Mouse (Mus musculus) midbrain, postnatal 0 days (tissue): ENCODE measurements around the gene Zcwpw1. TPM values are rescaled to one million over a fixed set of nuclear protein-coding genes. Genes with fewer than 3 reads are reported as not detected.
"Not testable (repeated sequence)": the region's sequence is repeated elsewhere in the genome, so short reads cannot be mapped to it uniquely, and the experiment has no call there.

Source experiments
- ATAC-seq: fragments of 200-750 bp; cut with Nextera tagmentation; 2 replicates; pipeline ENCODE4 v1.8.0; 2017; ENCODE audit warnings: moderate number of reproducible peaks, mild to moderate bottlenecking, moderate TSS enrichment, moderate library complexity; ENCODE audit not compliant: low FRiP score
- DNase-seq: peaks from one replicate; pipeline ENCODE4 v3.0.0-alpha.2; 2015; ENCODE audit warnings: low spot score
- H3K27ac ChIP-seq: fragments of 300-500 bp; sonication (generic); 2 replicates; pipeline ENCODE4 v1.5.1; 2014; ENCODE audit warnings: low read depth, mild to moderate bottlenecking, low read length, mixed read lengths
- H3K27me3 ChIP-seq: fragments of 300-500 bp; sonication (generic); 2 replicates; pipeline ENCODE4 v1.6.1; 2014; ENCODE audit warnings: low read length, control low read depth, mixed read lengths; ENCODE audit not compliant: insufficient read depth
- H3K36me3 ChIP-seq: fragments of 300-500 bp; sonication (generic); 2 replicates; pipeline ENCODE4 v1.6.1; 2014; ENCODE audit warnings: low read length, control low read depth, mixed read lengths; ENCODE audit not compliant: insufficient read depth
- H3K4me1 ChIP-seq: fragments of 300-500 bp; sonication (generic); 2 replicates; pipeline ENCODE4 v1.6.1; 2014; ENCODE audit warnings: mild to moderate bottlenecking, control low read depth, antibody characterized with exemption, low read length, mixed read lengths; ENCODE audit not compliant: insufficient read depth
- H3K4me2 ChIP-seq: fragments of 300-500 bp; sonication (generic); 2 replicates; pipeline ENCODE4 v1.6.1; 2014; ENCODE audit warnings: low read depth, mild to moderate bottlenecking, low read length, mixed read lengths; ENCODE audit not compliant: poor library complexity, severe bottlenecking
- H3K4me3 ChIP-seq: fragments of 300-500 bp; sonication (generic); 2 replicates; pipeline ENCODE4 v1.5.1; 2014; ENCODE audit warnings: low read depth, mild to moderate bottlenecking, low read length, moderate library complexity
- H3K9ac ChIP-seq: fragments of 300-500 bp; sonication (generic); replicated peaks from 2 replicates; pipeline ENCODE4 v1.6.1; 2014; ENCODE audit warnings: mild to moderate bottlenecking, low read length, moderate library complexity, mixed read lengths; ENCODE audit not compliant: poor library complexity, severe bottlenecking
- H3K9me3 ChIP-seq: fragments of 300-500 bp; sonication (generic); 2 replicates; pipeline ENCODE4 v1.6.1; 2016; ENCODE audit warnings: low read length, control low read depth
- CTCF ChIP-seq: IDR thresholded peaks from 2 replicates; pipeline ENCODE4 v1.5.1; 2016; ENCODE audit warnings: antibody characterized with exemption, mild to moderate bottlenecking
- WGBS: fragments of 180-500 bp; shearing (Covaris S2); extraction: QIAGEN DNeasy Blood & Tissue Kit; methylation state at CpG from one replicate; pipeline ENCODE4 v1.1.7; 2014; 5-methylcytosine and 5-hydroxymethylcytosine counted together
- polyA plus RNA-seq: library from polyadenylated mRNA; unstranded; fragments of >200 nt; fragmentation: Nextera tagmentation; extraction: Ambion mirVana; gene quantifications from 2 replicates; pipeline ENCODE4 v1.2.1, GENCODE M21; 2015
- total RNA-seq: library from RNA; depleted of rRNA; stranded (reverse); fragments of >200 nt; gene quantifications from 2 replicates; pipeline ENCODE4 v1.2.3, GENCODE M21; 2014

Zcwpw1 gene
- total and polyA plus RNA-seq, 2 experiments from 2014 or later: 5.8 to 9.0 TPM

GRCm38 (mm10) chr5:137746851-137747325 is 40.7 kb upstream of the Zcwpw1 start:
- H3K4me2 ChIP-seq: peak overlapping the region; percentile 99
- peak overlapping the region; percentile 70 for H3K9ac ChIP-seq
- peaks cover 5% of the 10 kb centered on the region; the same call in 1 of the 2 replicates for H3K4me1 ChIP-seq
- H3K27ac ChIP-seq: peak overlapping the region; percentile 72
- H3K9me3 ChIP-seq: no peaks in the 10 kb centered on the region
- peak overlapping the region; percentile 60 for H3K4me3 ChIP-seq
- DNase-seq: no peak
- 2% methylated on average over 16 of the region's 16 CpGs for WGBS
- no peaks in the 10 kb centered on the region for H3K27me3 ChIP-seq
- ATAC-seq: no peak
- TF ChIP-seq CTCF: no peak
- H3K36me3 ChIP-seq: peaks cover 6% of the 10 kb centered on the region

DNA sequence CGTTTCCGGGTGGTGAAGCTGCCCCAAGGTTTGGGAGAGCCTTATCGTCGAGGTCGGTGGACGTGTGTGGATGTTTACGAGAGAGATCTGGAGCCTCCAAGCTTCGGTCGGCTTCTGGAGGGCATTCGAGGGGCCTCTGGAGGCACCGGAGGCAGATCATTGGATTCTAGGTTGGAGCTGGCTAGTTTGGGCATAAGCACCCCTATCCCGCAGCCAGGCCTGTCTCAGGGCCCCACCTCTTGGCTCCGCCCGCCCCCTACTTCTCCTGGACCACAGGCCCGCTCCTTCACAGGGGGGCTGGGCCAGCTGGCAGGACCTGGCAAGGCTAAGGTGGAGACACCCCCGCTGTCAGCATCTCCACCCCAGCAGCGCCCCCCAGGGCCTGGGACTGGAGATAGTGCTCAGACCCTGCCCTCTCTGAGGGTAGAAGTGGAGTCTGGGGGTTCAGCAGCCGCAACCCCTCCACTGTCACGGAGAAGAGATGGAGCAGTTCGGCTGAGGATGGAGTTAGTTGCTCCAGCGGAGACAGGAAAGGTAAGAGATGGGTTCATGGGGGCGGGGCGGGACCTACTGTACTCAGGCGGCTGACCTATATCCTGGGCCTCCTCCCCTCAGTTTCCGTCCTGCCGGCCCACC is 40.2 kb upstream of the Zcwpw1 start:
- peak; percentile 21 for TF ChIP-seq CTCF
- Histone ChIP-seq H3K4me1 (peaks cover 5% of the 10 kb centered on the region; the same call in 1 of the 2 replicates), H3K27me3 (no peaks in the 10 kb centered on the region), H3K9me3 (no peaks in the 10 kb centered on the region), H3K27ac (peak overlapping the region; percentile 72; the same call in 1 of the 2 replicates), H3K36me3 (peaks cover 6% of the 10 kb centered on the region), H3K4me2 (peak overlapping the region; percentile 99), H3K9ac (peak overlapping the region; percentile 70), H3K4me3 (peak overlapping the region; percentile 60)
- DNase-seq (no peak), ATAC-seq (no peak)
- 4% methylated on average over 24 of the region's 26 CpGs for WGBS

- peaks cover 5% of the 10 kb centered on the region; the same call in 1 of the 2 replicates for H3K4me1 ChIP-seq
- peak overlapping the region; percentile 52 for H3K9ac ChIP-seq
- H3K4me2 ChIP-seq: peak overlapping the region; percentile 99
- WGBS: 40% methylated on average over 5 of the region's 5 CpGs
- H3K4me3 ChIP-seq: peak overlapping the region; percentile 60
- ATAC-seq (no peak), DNase-seq (no peak)
- no peaks in the 10 kb centered on the region for H3K27me3 ChIP-seq
- no peaks in the 10 kb centered on the region for H3K9me3 ChIP-seq
- H3K36me3 ChIP-seq: peaks cover 10% of the 10 kb centered on the region
- TF ChIP-seq CTCF: no peak
- H3K27ac ChIP-seq: 0 out of 2 replicates have a peak overlapping the region, but pooled peaks have one; percentile 26
Measured at GRCm38 (mm10) chr5:137748130-137748770, 39.3 kb upstream of the Zcwpw1 start.

DNA sequence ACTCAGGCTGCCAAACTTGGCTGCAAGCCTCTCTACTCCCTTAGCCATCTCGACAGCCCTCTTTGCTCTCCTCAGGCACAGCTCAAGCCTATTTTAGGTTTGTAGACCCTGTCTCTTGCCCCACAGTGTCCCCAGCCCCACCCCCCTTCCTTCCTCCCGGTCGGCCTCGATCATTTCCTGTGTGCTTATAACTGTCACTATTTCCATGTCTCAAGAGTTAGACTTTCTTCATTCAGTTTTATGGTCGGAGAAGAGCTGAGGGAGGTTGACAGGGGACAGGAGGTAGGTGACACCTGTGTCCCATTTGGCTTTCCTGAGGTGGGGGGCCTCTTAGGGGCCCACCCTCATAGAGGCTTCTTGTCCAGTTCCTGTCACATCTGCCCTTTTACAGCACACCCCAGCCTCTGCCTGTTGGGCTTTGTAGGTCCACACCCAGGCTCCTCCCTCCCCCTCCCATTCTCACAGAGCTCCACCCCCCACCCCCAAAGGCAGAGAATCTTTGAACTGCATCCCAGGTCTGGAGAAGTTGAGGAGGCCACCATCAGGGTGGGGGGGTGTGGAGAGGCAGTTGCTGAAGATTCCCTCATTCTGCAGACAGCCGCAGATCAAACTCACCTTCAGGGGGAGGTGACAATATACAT is 38.3 kb upstream of the Zcwpw1 start:
- no peak for TF ChIP-seq CTCF
- H3K4me1 ChIP-seq: peaks cover 5% of the 10 kb centered on the region; the same call in 1 of the 2 replicates
- WGBS: 82% methylated on average over 6 of the region's 6 CpGs
- ATAC-seq: no peak
- DNase-seq: no peak
- peak overlapping the region; percentile 99; the same call in 1 of the 2 replicates for H3K4me2 ChIP-seq
- no peak overlapping the region for H3K27ac ChIP-seq
- no peaks in the 10 kb centered on the region for H3K9me3 ChIP-seq
- H3K27me3 ChIP-seq: no peaks in the 10 kb centered on the region
- H3K9ac ChIP-seq: no peak overlapping the region
- H3K4me3 ChIP-seq: no peak overlapping the region
- H3K36me3 ChIP-seq: peaks cover 10% of the 10 kb centered on the region

DNA sequence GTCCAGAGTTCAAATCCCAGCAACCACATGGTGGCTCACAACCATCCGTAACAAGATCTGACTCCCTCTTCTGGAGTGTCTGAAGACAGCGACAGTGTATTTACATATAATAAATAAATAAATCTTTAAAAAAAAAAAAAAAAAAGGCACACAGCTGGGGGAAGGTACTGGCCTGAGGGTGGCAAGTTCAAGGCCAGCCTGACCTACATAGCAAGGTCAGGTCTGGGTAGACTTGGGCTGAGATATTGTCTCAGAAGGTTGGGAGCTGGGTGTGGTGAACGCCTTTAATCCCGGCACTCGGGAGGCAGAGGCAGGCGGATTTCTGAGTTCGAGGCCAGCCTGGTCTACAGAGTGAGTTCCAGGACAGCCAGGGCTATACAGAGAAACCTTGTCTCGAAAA is 37.4 kb upstream of the Zcwpw1 start:
- not testable (repeated sequence) for H3K27ac ChIP-seq, ATAC-seq, H3K4me3 ChIP-seq, H3K4me1 ChIP-seq, H3K27me3 ChIP-seq, H3K4me2 ChIP-seq, H3K9me3 ChIP-seq, H3K9ac ChIP-seq, DNase-seq
- H3K36me3 ChIP-seq: peaks cover 10% of the 10 kb centered on the region
- 90% methylated on average over 6 of the region's 8 CpGs for WGBS
